Mouse (Mus musculus) adrenal gland, adult 2 months (tissue): Measurements from ENCODE around the gene Crybb1. TPM values are rescaled to one million over a fixed set of nuclear protein-coding genes. Genes with fewer than 3 reads are reported as not detected.

Source experiments
- DNase-seq: peaks from one replicate; pipeline ENCODE4 v3.0.0; 2021
- polyA plus RNA-seq: library from polyadenylated mRNA; depleted of rRNA; stranded (reverse); fragments of >200 nt; gene quantifications from 2 replicates; pipeline ENCODE4 v1.2.3, GENCODE M21; 2012
- total RNA-seq, 2 experiments: library from RNA; stranded (reverse); gene quantifications; 2 replicates each; pipeline ENCODE4 v1.2.3; 2021

Gene Crybb1
- total and polyA plus RNA-seq, 3 experiments: 2.9 to 6.7 (median 3.2) TPM

DNA sequence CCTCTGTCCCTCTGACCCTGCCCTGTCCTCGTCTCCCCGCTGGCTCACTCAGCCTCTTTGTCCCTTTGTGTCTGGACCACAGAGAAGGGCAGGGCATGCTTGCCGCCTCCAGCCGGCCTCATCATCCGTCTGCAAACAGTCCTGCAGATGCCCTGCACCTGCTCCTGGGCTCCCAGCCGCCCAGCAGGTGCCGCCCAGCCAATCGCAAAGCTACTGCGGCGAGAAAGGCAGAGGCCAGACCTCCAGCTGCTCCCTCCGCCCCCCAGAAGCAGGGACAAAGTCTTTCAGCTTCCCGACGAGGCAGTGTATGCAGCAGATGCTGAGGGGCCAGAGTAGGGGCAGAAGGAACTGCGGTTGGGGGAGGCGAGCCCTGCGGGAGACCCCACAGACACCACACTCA, 18.2 kb upstream of the Crybb1 start:
- DNase-seq: no peak

DNA sequence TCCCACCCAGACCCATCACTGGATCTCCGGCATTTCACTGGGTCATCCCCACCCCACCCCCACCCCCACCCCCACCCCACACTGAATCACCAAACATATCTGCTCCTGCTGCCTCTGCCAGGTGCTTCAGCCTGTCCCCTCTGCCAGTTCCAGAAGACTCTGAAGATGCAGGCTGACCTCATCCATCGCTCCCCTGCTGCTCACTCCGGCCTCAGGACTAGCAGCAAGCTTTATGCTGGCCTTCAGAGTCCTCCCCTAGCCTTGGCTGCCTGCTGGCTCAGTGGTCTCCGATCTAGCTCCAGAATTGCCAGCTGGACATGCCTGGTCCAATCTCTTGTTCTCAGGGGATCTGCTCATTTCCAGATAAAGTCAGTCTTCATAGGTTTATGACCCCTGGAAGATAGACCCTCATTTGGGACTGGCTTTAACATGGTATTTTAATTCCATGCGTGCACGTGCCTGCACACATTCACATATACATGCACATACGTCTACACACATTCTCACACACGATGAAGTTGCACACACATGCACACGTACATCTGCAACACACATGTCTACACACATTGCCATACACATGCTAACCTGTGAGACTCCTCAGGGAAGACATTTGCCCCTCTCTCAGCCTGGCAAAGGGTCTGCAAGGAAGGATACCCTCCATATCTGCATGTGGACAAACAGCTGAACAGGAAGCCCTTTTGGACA, 17.6 kb upstream of the Crybb1 start:
- DNase-seq: no peak

DNA sequence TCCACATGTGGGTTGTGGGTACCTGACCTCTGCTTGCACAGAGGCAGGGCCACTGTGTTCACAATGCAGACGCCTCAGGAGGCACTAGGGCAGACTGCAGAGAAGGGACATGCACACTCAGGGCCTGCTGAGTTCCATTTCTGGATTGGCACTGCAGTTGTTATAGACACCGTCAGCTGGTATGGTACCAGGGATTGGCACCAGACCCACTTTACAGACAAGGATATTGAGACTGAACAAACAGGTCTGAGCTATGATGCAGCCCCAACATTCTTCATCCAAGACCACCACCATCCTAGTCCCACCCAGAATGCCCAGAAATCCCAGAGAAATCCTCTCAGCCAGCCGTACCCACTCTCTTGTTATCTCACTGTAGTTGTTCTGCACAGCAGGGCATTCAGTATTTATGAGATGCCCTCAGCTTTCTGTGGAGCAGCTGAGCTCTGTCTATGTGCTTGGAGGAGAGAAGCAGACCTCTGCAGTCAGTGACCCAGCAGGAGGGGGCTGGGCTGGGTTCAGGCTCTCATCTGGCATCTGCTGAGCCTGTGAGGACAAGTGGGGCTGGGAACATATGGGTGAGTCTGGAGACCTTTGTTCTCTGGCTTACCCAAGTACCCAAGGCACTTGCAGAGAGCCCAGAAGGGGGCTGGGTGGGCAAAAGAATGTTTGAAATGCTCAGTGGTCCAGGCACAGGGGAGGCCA, 16.7 kb upstream of the Crybb1 start:
- DNase-seq: no peak

DNA sequence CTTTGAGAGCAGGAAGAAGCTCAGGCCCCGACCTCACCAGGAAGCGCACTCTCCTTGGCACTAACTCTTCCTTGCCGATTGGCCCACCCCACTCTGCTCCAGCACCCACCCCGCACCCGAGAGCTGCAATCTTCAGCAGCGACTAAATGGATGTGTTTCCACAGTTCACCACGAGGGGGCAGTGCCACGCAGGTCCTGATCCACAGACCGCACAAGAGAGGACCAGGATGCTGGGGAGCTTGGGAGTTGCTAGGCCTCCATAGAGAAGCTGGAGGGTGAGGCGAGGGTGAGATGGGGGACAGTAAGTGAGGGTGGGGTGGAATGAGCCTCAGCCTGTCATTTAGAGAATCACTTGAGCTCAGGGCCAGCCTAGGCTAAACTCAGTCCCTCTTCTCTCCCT, 14.9 kb upstream of the Crybb1 start:
- peak; percentile 88 for DNase-seq

GRCm38 (mm10) chr5:112241849-112242248, 13.8 kb upstream of the Crybb1 start:
- no peak for DNase-seq

DNA sequence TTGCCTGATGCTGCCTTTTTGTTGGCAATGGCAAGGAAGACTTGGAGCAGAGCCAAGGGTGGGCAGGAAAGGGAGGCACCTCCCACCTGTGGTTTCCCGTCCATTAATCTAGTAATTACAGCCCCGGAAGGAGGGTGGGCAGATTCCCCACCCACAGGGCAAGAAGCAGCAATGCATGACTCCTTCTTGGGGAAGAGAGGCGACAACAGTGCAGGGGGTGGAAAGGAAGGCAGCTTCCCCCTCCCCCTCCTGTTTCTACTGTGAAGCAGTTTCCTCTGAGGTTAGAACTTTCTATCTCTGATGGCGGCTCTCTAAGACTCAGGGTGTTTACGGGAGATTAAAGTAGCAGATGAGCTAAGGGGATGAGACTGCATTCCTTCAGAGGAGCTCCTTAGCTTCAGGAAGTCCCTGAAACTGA, 13.2 kb upstream of the Crybb1 start:
- DNase-seq: peak; percentile 73

- no peak for DNase-seq
These were observed 12.6 kb upstream of the Crybb1 start for GRCm38 (mm10) chr5:112243041-112243440.

GRCm38 (mm10) chr5:112243539-112244274, 11.9 kb upstream of the Crybb1 start:
- DNase-seq: no peak

GRCm38 (mm10) chr5:112244275-112244562, 11.4 kb upstream of the Crybb1 start:
- no peak for DNase-seq

DNA sequence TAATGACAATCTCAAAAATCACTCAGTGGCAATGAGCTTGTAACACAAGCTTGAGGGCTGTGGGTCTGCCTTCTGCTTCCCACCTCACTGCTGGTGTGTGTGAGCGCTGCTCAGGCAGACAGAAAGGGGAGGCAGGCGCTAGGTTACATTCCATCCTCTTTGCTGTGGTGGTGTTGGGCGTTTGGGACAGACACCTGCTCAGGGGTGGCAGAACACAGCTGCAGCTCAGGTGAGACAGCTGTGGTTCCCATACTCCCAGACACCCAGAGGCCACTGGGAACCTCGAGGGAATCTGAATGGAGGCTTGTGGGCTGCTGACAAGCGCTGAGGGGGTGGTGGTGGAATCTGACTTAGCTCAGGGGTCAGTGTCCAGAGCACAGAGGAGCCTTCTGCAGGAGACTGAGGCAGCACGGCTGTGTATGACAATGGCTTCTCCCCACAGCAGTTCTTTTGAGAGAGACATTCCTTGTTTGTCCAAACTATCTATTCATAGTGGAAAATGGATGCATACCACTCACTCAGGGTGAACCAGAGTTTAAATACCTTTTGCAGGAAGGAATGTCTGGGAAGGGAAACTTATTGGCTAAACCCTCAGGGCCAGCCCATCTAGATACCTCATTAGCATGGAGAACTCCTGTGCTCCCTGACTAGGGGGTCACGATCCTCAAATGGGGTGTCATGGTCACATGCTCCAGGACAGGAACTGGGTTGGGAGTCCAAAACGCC, 10.6 kb upstream of the Crybb1 start:
- no peak for DNase-seq

DNA sequence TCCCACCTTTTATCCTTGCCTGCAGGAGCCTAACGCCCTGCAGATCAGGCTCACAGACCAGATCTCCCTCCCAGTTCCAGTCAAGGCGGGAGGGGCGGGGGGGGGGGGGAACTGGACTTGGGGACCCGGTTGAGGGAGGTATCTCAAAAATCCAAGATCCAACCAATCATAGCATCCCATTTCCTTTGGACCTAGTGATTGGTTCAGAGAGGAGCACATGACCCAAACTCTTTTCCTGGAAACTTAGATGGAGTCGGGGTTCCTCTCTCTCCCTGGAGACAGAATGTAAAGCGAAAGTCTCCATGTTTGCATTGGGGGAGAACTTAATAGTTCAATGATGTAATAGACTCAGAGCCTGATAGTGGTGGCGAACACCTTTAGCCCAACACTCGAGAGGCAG, 8.2 kb upstream of the Crybb1 start:
- DNase-seq: no peak

- peak; percentile 79 for DNase-seq
These were observed 6.5 kb upstream of the Crybb1 start for GRCm38 (mm10) chr5:112249106-112249505.

- DNase-seq: peak; percentile 68
These were observed 3.2 kb upstream of the Crybb1 start, which contains the start of gene Cryba4 for GRCm38 (mm10) chr5:112252400-112252799. Gene Cryba4 (minus strand): TSS chr5:112252518.

- peak; percentile 76 for DNase-seq
These were observed 2.4 kb upstream of the Crybb1 start for GRCm38 (mm10) chr5:112253169-112253568.

GRCm38 (mm10) chr5:112254282-112254806, 1.3 kb upstream of the Crybb1 start:
- peak; percentile 96 for DNase-seq

DNA sequence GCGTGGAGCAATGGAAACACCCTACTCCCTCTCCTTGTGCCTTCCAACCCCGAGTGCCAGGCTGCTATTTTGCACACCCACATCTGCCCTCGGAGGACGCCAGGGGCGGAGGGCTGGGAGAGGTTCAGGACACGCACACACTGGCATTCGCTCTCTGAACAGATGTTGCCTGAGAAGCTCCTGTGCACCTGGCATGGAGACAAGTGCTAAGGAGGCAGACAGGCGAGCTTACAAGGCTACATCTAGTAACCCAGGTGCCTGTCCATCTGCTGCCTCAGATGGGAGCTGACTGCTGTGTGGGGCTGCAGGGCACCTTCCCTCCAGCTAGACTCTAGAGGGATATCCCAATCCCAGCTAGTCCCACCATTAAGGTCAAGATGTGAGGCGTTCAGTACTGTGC, 842 bp downstream of the Crybb1 start:
- DNase-seq: no peak

- DNase-seq: no peak
These were observed 2.3 kb downstream of the Crybb1 start for GRCm38 (mm10) chr5:112257896-112258295.

GRCm38 (mm10) chr5:112259862-112260650, 4.4 kb downstream of the Crybb1 start:
- DNase-seq: no peak

GRCm38 (mm10) chr5:112260818-112261217, 5.2 kb downstream of the Crybb1 start:
- no peak for DNase-seq

- no peak for DNase-seq
These were observed 8.5 kb downstream of the Crybb1 start for GRCm38 (mm10) chr5:112264099-112264498.

DNA sequence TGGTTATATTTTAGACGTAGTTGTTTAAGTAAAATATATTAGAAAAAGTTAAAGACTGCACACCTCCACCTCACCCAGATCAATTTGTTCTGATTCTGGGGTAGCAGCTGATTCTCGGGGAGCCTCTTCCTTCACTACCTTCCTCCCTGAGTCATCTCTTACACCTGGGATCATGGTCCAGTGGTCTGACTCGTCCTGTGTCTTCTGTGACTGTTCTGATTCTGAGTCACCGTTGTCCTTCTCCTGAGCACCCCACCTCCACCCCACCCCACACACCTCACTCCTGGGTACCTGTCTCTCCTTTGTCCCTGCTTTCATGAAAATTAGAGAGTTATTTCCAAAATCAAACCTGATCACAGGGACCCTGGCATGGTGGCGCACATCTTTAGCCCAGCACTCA, 9.5 kb downstream of the Crybb1 start:
- no peak for DNase-seq
